ENCODE assay signal across 10 mouse cellular contexts in genomic region chr1:127775206-127775720, GRCm38 (mm10). TPM values are rescaled to one million over a fixed set of nuclear protein-coding genes. Genes with fewer than 3 reads are reported as not detected.
DNase-seq lines count a peak whose midpoint lies in the region; ATAC-seq and TF ChIP-seq lines count a peak whose summit lies in the region.
"Had no signal": no experiment of that assay in that cellular context is flagged by ENCODE, and none has a peak within 500 bp of the region (broad histone marks: within the 10 kb centered on the region; RNA-seq: fewer than 3 reads in every experiment).

No protein-coding gene starts in this region.

- 6% methylated on average over 10 of the region's 10 CpGs for WGBS in heart, embryonic 11.5 days (ENCODE audit: insufficient replicate concordance)
- 6% methylated on average over 10 of the region's 10 CpGs for WGBS in heart, embryonic 16.5 days
- 4% methylated on average over 10 of the region's 10 CpGs for WGBS in liver, embryonic 15.5 days (ENCODE audit: insufficient replicate concordance)

- peak overlapping the region; percentile 92 for H3K9ac ChIP-seq in heart, embryonic 11.5 days (ENCODE audit: low read depth, low read length)
- H3K9ac ChIP-seq in ES-E14 (ENCODE audit: insufficient read depth, low read depth, low read length, poor library complexity, severe bottlenecking): peak overlapping the region; percentile 76; the same call in 1 of the 2 replicates
- H3K9ac ChIP-seq in heart, embryonic 16.5 days (ENCODE audit: low read length): peak overlapping the region; percentile 98
- H3K9ac ChIP-seq in liver, embryonic 15.5 days: peak overlapping the region; percentile 96

- no peak overlapping the region for H3K27ac ChIP-seq in heart, embryonic 11.5 days (ENCODE audit: low read depth, low read length)
- no peak overlapping the region for H3K27ac ChIP-seq in ES-E14 (ENCODE audit: insufficient read depth, low read depth, low read length, poor library complexity, severe bottlenecking)
- H3K27ac ChIP-seq in heart, embryonic 16.5 days (ENCODE audit: low read length): no peak overlapping the region
- H3K27ac ChIP-seq in liver, embryonic 15.5 days (replicated peaks): peak overlapping the region; percentile 92; the same call in 1 of the 2 replicates

- H3K36me3 ChIP-seq in heart, embryonic 11.5 days (ENCODE audit: control insufficient read depth, insufficient read depth, low read length): no peaks in the 10 kb centered on the region
- H3K36me3 ChIP-seq in ES-E14 (ENCODE audit: control insufficient read depth, insufficient read depth, low read length, poor library complexity, severe bottlenecking): no peaks in the 10 kb centered on the region; the same call in 1 of the 2 replicates
- no peaks in the 10 kb centered on the region for H3K36me3 ChIP-seq in heart, embryonic 16.5 days (ENCODE audit: control insufficient read depth, insufficient read depth)
- H3K36me3 ChIP-seq in liver, embryonic 15.5 days (replicated peaks): peaks cover 16% of the 10 kb centered on the region

- in situ Hi-C loops in ES-E14 (cut with MboI; ENCODE audit: low sequenced_read_pairs in 2 of 2, unreplicated experiment in 2 of 2): no loop called here

- peak overlapping the region; percentile 78 for H3K4me2 ChIP-seq in heart, embryonic 11.5 days
- H3K4me2 ChIP-seq in heart, embryonic 16.5 days (ENCODE audit: low read depth, low read length): peak overlapping the region; percentile 93
- peak overlapping the region; percentile 70 for H3K4me2 ChIP-seq in liver, embryonic 15.5 days

- DNase-seq in heart, adult 8-10 months (ENCODE audit: low spot score): no peak
- no peak for DNase-seq in ES-E14 (ENCODE audit: low read depth, low spot score)
- DNase-seq in urinary bladder, postnatal 10 days (ENCODE audit: low spot score): no peak
- DNase-seq in urinary bladder, adult 18-20 months (ENCODE audit: low spot score in 2 of 2): no peak
- DNase-seq in left cerebral cortex, adult 11 months (ENCODE audit: low spot score): no peak

- ATAC-seq in heart, embryonic 11.5 days (replicated peaks; ENCODE audit: insufficient number of reproducible peaks, low FRiP score, low TSS enrichment): no peak
- ATAC-seq in heart, embryonic 16.5 days (replicated peaks; ENCODE audit: extremely low read depth, insufficient read depth, low FRiP score): no peak
- no peak for ATAC-seq in liver, embryonic 15.5 days (ENCODE audit: insufficient read depth)

- H3K4me3 ChIP-seq in heart, embryonic 11.5 days (ENCODE audit: low read depth, low read length): peak overlapping the region; percentile 64
- peak overlapping the region; percentile 92 to 99 for H3K4me3 ChIP-seq in ES-E14 (ENCODE audit: insufficient read depth in 1 of 2, low read depth in 1 of 2, low read length in 2 of 2, poor library complexity in 1 of 2, severe bottlenecking in 1 of 2)
- peak overlapping the region; percentile 98 for H3K4me3 ChIP-seq in heart, embryonic 16.5 days (ENCODE audit: low read length)
- H3K4me3 ChIP-seq in liver, embryonic 15.5 days (replicated peaks): peak overlapping the region; percentile 97

- H3K4me1 ChIP-seq in heart, embryonic 11.5 days (ENCODE audit: control insufficient read depth, insufficient read depth, low read length): peaks cover 25% of the 10 kb centered on the region
- peaks cover 2 to 12% of the 10 kb centered on the region in 2 experiments for H3K4me1 ChIP-seq in ES-E14 (ENCODE audit: control insufficient read depth in 2 of 2, insufficient read depth in 2 of 2, low read length in 2 of 2, poor library complexity in 1 of 2)
- peaks cover 33% of the 10 kb centered on the region for H3K4me1 ChIP-seq in heart, embryonic 16.5 days (ENCODE audit: control insufficient read depth, insufficient read depth, low read length)
- H3K4me1 ChIP-seq in liver, embryonic 15.5 days (replicated peaks): peaks cover 47% of the 10 kb centered on the region

- H3K27me3 ChIP-seq in heart, embryonic 11.5 days (ENCODE audit: control insufficient read depth, insufficient read depth, low read length): no peaks in the 10 kb centered on the region
- H3K27me3 ChIP-seq in heart, embryonic 16.5 days (ENCODE audit: control insufficient read depth, insufficient read depth, low read length): no peaks in the 10 kb centered on the region
- no peaks in the 10 kb centered on the region for H3K27me3 ChIP-seq in liver, embryonic 15.5 days
- H3K27me3 ChIP-seq: Patski had no signal

- H3K9me3 ChIP-seq in heart, embryonic 11.5 days (replicated peaks; ENCODE audit: control insufficient read depth, low read length): no peaks in the 10 kb centered on the region
- H3K9me3 ChIP-seq in ES-E14 (ENCODE audit: control insufficient read depth, insufficient read depth, low read depth, low read length): no peaks in the 10 kb centered on the region
- no peaks in the 10 kb centered on the region for H3K9me3 ChIP-seq in heart, embryonic 16.5 days (replicated peaks; ENCODE audit: control insufficient read depth, low read length)
- H3K9me3 ChIP-seq in liver, embryonic 15.5 days (replicated peaks): no peaks in the 10 kb centered on the region

TF ChIP-seq in ES-E14, 5 proteins besides CTCF, POLR2A, EP300 and RAD21:
- no peak for TF ChIP-seq HCFC1 (IDR thresholded peaks at IDR 0.05; ENCODE audit: borderline replicate concordance, insufficient read depth, low read length)
- TF ChIP-seq CHD2 (IDR thresholded peaks at IDR 0.05; ENCODE audit: low read depth, low read length): no peak
- TF ChIP-seq ZNF384 (IDR thresholded peaks at IDR 0.05; ENCODE audit: low read depth, low read length): no peak
- no peak for TF ChIP-seq ZC3H11A (IDR thresholded peaks at IDR 0.05; ENCODE audit: borderline replicate concordance, low read depth, low read length)
- TF ChIP-seq MAFK (IDR thresholded peaks at IDR 0.05; ENCODE audit: insufficient read depth, low read depth, low read length): no peak
TF ChIP-seq in ES-E14: peak in this region for 0.

RNA-seq across cellular contexts. Expression of gene Ccnt2, which starts 1.3 kb away (rescaled TPM):
- polyA plus RNA-seq in heart, embryonic 11.5 days (2014; fragmentation: Nextera tagmentation; extraction: Ambion mirVana): 66.7 and 73.2 TPM in 2 replicates
- 10 to 100 TPM; 17.8 to 24.1 (median 22.8) TPM for total RNA-seq in heart, adult 8-10 months (2022)
- 56.6 and 70.3 TPM in 2 replicates for total RNA-seq in ES-E14 (2012; rRNA removed)
- 67.3 and 69.6 TPM in 2 replicates for polyA plus RNA-seq in heart, embryonic 16.5 days (2015; fragmentation: Nextera tagmentation; extraction: Ambion mirVana)
- polyA plus RNA-seq in liver, embryonic 15.5 days (2015; fragmentation: Nextera tagmentation; extraction: Ambion mirVana): 26.5 and 27.4 TPM in 2 replicates

RNA-seq across cellular contexts. Expression of gene Acmsd, which starts 46.0 kb away (rescaled TPM):
- 0.86 and 1.3 TPM in 2 replicates for polyA plus RNA-seq in heart, embryonic 11.5 days (2014; fragmentation: Nextera tagmentation; extraction: Ambion mirVana)
- under 1 TPM in 2 of 4 experiments, not detected in 2; 0.14 to 0.19 TPM for total RNA-seq in heart, adult 8-10 months (2022)
- 0.09 TPM in 1 of 2 replicates, not detected in the other for total RNA-seq in ES-E14 (2012; rRNA removed)
- 0.22 and 0.37 TPM in 2 replicates for polyA plus RNA-seq in heart, embryonic 16.5 days (2015; fragmentation: Nextera tagmentation; extraction: Ambion mirVana)
- 5.7 and 7.5 TPM in 2 replicates for polyA plus RNA-seq in liver, embryonic 15.5 days (2015; fragmentation: Nextera tagmentation; extraction: Ambion mirVana)
- polyA plus RNA-seq: Patski; small intestine, adult 2 months had no signal
